Mouse (Mus musculus): ENCODE data around the gene Thsd7b. TPM values are rescaled to one million over a fixed set of nuclear protein-coding genes. Genes with fewer than 3 reads are reported as not detected.
"Not testable (repeated sequence)": the region's sequence is repeated elsewhere in the genome, so short reads cannot be mapped to it uniquely, and the experiment has no call there.

Thsd7b gene
- polyA plus RNA-seq, 1 experiment from 2014 or later: 3.0 TPM

GRCm38 (mm10) chr1:130083788-130084187 is 810.7 kb downstream of the Thsd7b start:
- no peaks in the 10 kb centered on the region for H3K4me1 ChIP-seq
- no peak overlapping the region for H3K9ac ChIP-seq
- 66% methylated on average over 2 of the region's 2 CpGs for WGBS
- no peak overlapping the region for H3K4me3 ChIP-seq
- H3K27ac ChIP-seq: no peak overlapping the region
- no peak for ATAC-seq (ENCODE audit: low FRiP score, low read depth)
- no peaks in the 10 kb centered on the region for H3K36me3 ChIP-seq
- no peak overlapping the region for H3K4me2 ChIP-seq (replicated peaks)
- no peaks in the 10 kb centered on the region for H3K9me3 ChIP-seq
- H3K27me3 ChIP-seq: no peaks in the 10 kb centered on the region

DNA sequence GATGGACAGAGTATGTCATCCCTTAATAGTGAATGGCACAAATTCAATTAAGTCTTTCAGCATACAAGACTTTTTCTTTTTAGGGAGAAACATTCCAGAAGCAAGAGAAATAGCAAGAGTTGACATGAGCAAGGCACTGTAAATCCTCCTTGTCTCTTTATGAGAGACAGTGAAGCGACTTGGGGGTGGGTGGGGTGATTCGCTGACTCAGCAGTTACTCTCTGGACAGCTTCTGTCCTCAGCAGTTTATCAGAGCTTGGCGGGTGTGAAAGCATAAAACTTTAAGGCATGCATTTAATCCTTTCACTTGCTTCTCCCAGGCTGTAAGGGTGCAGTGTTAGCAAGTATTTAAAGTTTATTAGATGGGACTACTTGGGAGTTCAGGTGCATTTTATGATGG is 812.1 kb downstream of the Thsd7b start:
- Histone ChIP-seq H3K36me3 (no peaks in the 10 kb centered on the region), H3K9me3 (no peaks in the 10 kb centered on the region), H3K27me3 (no peaks in the 10 kb centered on the region), H3K4me3 (no peak overlapping the region), H3K4me1 (no peaks in the 10 kb centered on the region), H3K4me2 (replicated peaks) (no peak overlapping the region), H3K27ac (no peak overlapping the region), H3K9ac (no peak overlapping the region)
- whole genome bisulfite sequencing: 67% methylated on average over 3 of the region's 3 CpGs
- no peak for ATAC-seq (ENCODE audit: low FRiP score, low read depth)

- no peaks in the 10 kb centered on the region for H3K4me1 ChIP-seq
- no peaks in the 10 kb centered on the region for H3K27me3 ChIP-seq
- no peak for ATAC-seq (ENCODE audit: low FRiP score, low read depth)
- H3K4me2 ChIP-seq (replicated peaks): no peak overlapping the region
- no peak overlapping the region for H3K27ac ChIP-seq
- H3K36me3 ChIP-seq: no peaks in the 10 kb centered on the region
- no peaks in the 10 kb centered on the region for H3K9me3 ChIP-seq
- WGBS: 64% methylated on average over 2 of the region's 2 CpGs
- no peak overlapping the region for H3K9ac ChIP-seq
- H3K4me3 ChIP-seq: no peak overlapping the region
These were observed 812.8 kb downstream of the Thsd7b start for GRCm38 (mm10) chr1:130085910-130086309.

DNA sequence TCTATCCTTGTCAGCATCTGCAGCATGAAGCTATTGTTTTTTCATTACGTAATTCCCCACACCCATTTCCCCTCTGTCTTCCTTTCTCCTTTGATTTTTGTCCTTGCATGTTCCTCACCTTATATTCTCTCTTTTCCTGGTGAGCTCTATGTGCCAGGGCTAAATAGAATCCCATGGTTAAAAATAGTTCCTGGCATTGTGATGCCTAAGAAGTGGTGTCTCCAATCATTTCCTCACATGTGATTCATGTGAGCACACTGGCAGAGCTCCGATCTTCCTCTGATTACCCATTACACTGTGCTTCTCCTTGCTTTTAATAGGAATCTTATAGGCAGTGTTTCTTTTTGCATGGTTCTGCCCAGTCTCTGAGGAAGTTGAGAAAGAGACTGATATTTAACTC is 826.1 kb downstream of the Thsd7b start:
- Histone ChIP-seq H3K4me1 (no peaks in the 10 kb centered on the region), H3K27me3 (no peaks in the 10 kb centered on the region), H3K27ac (no peak overlapping the region), H3K4me3 (no peak overlapping the region), H3K4me2 (replicated peaks) (no peak overlapping the region), H3K36me3 (no peaks in the 10 kb centered on the region), H3K9ac (no peak overlapping the region), H3K9me3 (no peaks in the 10 kb centered on the region)
- ATAC-seq (ENCODE audit: low FRiP score, low read depth): no peak
- WGBS: 85% methylated on average over 2 of the region's 2 CpGs

- no peaks in the 10 kb centered on the region for H3K36me3 ChIP-seq
- no peak overlapping the region for H3K4me3 ChIP-seq
- WGBS: 76% methylated on average over 1 of the region's 1 CpGs
- H3K4me2 ChIP-seq (replicated peaks): no peak overlapping the region
- no peak overlapping the region for H3K27ac ChIP-seq
- ATAC-seq (ENCODE audit: low FRiP score, low read depth): no peak
- H3K9ac ChIP-seq: no peak overlapping the region
- no peaks in the 10 kb centered on the region for H3K27me3 ChIP-seq
- no peaks in the 10 kb centered on the region for H3K4me1 ChIP-seq
- no peaks in the 10 kb centered on the region for H3K9me3 ChIP-seq
These were observed 839.6 kb downstream of the Thsd7b start for GRCm38 (mm10) chr1:130112580-130113314.

DNA sequence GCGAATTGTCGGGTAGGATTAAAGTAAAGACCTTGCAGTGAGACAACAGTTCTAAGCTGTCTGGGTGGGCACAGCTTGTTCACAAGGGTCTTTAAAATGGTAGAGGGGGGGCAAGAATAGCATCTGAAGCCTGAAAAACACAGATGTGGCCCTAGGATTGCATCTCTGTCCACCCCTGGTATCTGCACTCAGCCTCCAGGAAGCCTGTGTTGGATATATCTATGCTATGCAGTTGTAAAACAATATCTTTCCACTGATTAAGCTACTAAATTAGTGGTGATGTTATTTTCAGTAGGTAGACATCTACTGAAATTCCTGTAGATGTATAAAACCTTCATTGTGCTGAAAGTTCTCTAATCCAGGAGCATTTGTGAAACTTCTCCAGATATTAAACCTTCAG is 840.4 kb downstream of the Thsd7b start:
- Histone ChIP-seq H3K4me1 (no peaks in the 10 kb centered on the region), H3K27ac (no peak overlapping the region), H3K9ac (no peak overlapping the region), H3K9me3 (no peaks in the 10 kb centered on the region), H3K4me2 (replicated peaks) (no peak overlapping the region), H3K4me3 (no peak overlapping the region), H3K27me3 (no peaks in the 10 kb centered on the region), H3K36me3 (no peaks in the 10 kb centered on the region)
- no peak for ATAC-seq (ENCODE audit: low FRiP score, low read depth)
- 94% methylated on average over 2 of the region's 2 CpGs for WGBS

- no peak overlapping the region for H3K27ac ChIP-seq
- no peak overlapping the region for H3K9ac ChIP-seq
- no peak overlapping the region for H3K4me3 ChIP-seq
- 88% methylated on average over 3 of the region's 3 CpGs for WGBS
- H3K36me3 ChIP-seq: no peaks in the 10 kb centered on the region
- no peak overlapping the region for H3K4me2 ChIP-seq (replicated peaks)
- H3K4me1 ChIP-seq: no peaks in the 10 kb centered on the region
- ATAC-seq (ENCODE audit: low FRiP score, low read depth): no peak
- no peaks in the 10 kb centered on the region for H3K27me3 ChIP-seq
- H3K9me3 ChIP-seq: no peaks in the 10 kb centered on the region
These were observed 857.8 kb downstream of the Thsd7b start for GRCm38 (mm10) chr1:130130901-130131300.

- Histone ChIP-seq H3K9ac (no peak overlapping the region), H3K4me1 (no peaks in the 10 kb centered on the region), H3K36me3 (no peaks in the 10 kb centered on the region), H3K9me3 (no peaks in the 10 kb centered on the region), H3K27me3 (no peaks in the 10 kb centered on the region), H3K27ac (no peak overlapping the region), H3K4me3 (no peak overlapping the region), H3K4me2 (replicated peaks) (no peak overlapping the region)
- no peak for ATAC-seq (ENCODE audit: low FRiP score, low read depth)
These were observed 893.1 kb downstream of the Thsd7b start for GRCm38 (mm10) chr1:130166187-130166586.

DNA sequence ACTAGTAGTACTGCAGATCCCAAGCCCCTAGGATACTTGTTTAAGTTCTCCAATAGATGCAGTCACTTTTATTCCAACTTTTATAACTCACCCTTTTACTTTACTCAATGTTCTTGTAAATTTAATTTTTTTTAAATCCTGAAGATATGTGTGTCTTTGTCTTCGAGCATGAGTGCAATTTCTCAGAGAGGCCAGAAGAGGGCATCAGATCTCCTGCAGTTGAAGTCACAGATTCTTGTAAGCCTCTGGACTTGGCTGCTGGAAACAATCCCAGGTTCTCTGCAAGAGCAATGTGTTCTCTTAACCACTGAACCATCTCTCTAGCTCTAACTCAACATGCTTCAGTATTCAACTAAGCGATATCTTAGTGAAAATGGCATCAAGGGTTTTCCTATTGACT is 894.2 kb downstream of the Thsd7b start:
- H3K9me3 ChIP-seq: no peaks in the 10 kb centered on the region
- H3K36me3 ChIP-seq: no peaks in the 10 kb centered on the region
- H3K9ac ChIP-seq: no peak overlapping the region
- no peak for ATAC-seq (ENCODE audit: low FRiP score, low read depth)
- no peak overlapping the region for H3K4me2 ChIP-seq (replicated peaks)
- no peaks in the 10 kb centered on the region for H3K27me3 ChIP-seq
- H3K4me1 ChIP-seq: no peaks in the 10 kb centered on the region
- 70% methylated on average over 2 of the region's 2 CpGs for WGBS
- H3K4me3 ChIP-seq: no peak overlapping the region
- H3K27ac ChIP-seq: no peak overlapping the region

DNA sequence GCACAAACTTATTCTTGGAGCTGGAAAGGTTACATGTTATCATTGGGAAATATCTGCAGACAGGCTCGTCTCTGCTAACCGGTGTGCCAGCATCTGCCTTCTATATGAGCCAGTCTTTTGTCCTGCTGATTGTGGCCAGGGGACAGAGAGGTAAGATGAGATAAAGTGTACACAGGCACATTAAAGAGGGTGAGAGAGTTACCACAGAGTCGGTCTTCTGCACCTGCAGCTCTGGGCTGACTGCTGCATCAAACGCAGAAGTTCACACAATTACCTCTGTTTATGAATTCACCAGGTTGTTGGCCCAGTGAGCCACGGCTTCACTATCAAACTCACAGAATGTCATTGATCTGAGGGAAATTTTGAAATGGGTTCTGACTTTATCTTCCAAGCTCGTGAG is 896.8 kb downstream of the Thsd7b start:
- Histone ChIP-seq H3K27ac (no peak overlapping the region), H3K27me3 (no peaks in the 10 kb centered on the region)
- 76% methylated on average over 6 of the region's 6 CpGs for WGBS

DNA sequence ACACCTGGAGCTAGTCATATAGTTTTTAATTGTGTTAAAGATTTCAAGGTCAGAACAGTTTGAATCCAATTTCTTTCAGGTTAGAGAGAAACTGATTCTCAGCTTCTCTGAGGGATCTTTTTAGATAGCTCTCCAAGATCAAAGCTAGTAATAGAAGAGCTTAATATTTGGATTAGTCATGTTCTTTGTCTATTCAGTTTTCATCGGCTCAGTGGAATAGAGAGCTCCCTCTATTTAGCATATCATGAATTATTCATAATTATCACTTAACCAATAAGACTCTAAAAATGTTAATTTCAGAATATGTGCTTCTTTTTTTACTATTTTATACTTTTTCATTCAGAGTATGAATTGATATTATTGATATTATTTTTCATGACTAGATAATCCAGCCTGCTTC is 897.2 kb downstream of the Thsd7b start:
- H3K4me1 ChIP-seq: no peaks in the 10 kb centered on the region
- H3K27me3 ChIP-seq: no peaks in the 10 kb centered on the region
- no peak overlapping the region for H3K4me3 ChIP-seq
- H3K4me2 ChIP-seq (replicated peaks): no peak overlapping the region
- H3K9ac ChIP-seq: no peak overlapping the region
- H3K36me3 ChIP-seq: no peaks in the 10 kb centered on the region
- no peaks in the 10 kb centered on the region for H3K9me3 ChIP-seq
- no peak overlapping the region for H3K27ac ChIP-seq
- ATAC-seq (ENCODE audit: low FRiP score, low read depth): no peak
- 89% methylated on average over 1 of the region's 1 CpGs for WGBS

More for the DNA sequence above, 896.8 kb downstream of the Thsd7b start:
- Histone ChIP-seq H3K4me1 (no peaks in the 10 kb centered on the region), H3K4me2 (replicated peaks) (no peak overlapping the region), H3K36me3 (no peaks in the 10 kb centered on the region), H3K9me3 (no peaks in the 10 kb centered on the region), H3K4me3 (no peak overlapping the region), H3K9ac (no peak overlapping the region)
- ATAC-seq (ENCODE audit: low FRiP score, low read depth): no peak

- not testable (repeated sequence) for H3K27me3 ChIP-seq; H3K36me3 ChIP-seq; H3K4me2 ChIP-seq (replicated peaks); ATAC-seq (ENCODE audit: low FRiP score, low read depth); H3K9ac ChIP-seq; H3K9me3 ChIP-seq; H3K4me1 ChIP-seq; H3K4me3 ChIP-seq; H3K27ac ChIP-seq
- WGBS: 91% methylated on average over 7 of the region's 7 CpGs
These were observed 913.7 kb downstream of the Thsd7b start for GRCm38 (mm10) chr1:130186836-130187235.

Data from limb, embryonic 13.5 days (tissue).